ENCODE assay signal across 17 mouse cellular contexts in the genomic region with DNA sequence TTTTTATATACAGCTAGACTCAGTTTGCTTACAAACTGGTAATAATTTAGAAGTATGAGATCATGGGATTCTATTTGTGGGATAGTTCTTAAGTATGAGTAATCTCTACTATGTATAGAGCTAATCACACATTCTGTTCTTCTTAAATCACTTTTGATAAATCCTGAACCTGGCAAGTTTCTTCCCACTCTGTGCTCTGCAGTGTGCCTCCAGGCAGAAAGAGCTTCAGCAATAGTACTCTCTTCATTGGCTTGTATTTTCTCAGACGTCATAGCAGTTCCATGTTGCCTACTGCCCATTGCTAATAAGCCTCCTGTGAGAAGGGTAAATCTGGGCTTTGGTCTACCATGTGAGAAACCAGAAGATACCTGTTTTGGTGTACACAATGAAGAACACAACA.
"Had no signal": no experiment of that assay in that cellular context is flagged by ENCODE, and none has a peak within 500 bp of the region (broad histone marks: within the 10 kb centered on the region; RNA-seq: fewer than 3 reads in every experiment).

No protein-coding gene starts in this region.

- DNase-seq: gastrocnemius, adult 2 months; gastrocnemius, postnatal 10 days; gastrocnemius, postnatal 25 days; heart, adult 2 months; heart, postnatal 14 days; heart, postnatal 36 days; kidney, adult 18-20 months; kidney, adult 8-10 months; kidney, postnatal 25 days; kidney, postnatal 4 days; liver; liver, embryonic 13.5 days; liver, postnatal 0 days had no signal

- ATAC-seq: hindbrain, embryonic 16.5 days; inflammation-experienced regulatory T-cells, adult 6 months; intestine, embryonic 15.5 days; intestine, postnatal 0 days; liver, postnatal 0 days had no signal
